Mouse (Mus musculus): ENCODE data around the gene Mb21d2.

Gene Mb21d2

GRCm38 (mm10) chr16:28928815-28929685, at the start of gene Mb21d2:
Mb21d2 (minus strand) TSS chr16:28929673.
- DNase-seq, result peak; percentile 66

DNA sequence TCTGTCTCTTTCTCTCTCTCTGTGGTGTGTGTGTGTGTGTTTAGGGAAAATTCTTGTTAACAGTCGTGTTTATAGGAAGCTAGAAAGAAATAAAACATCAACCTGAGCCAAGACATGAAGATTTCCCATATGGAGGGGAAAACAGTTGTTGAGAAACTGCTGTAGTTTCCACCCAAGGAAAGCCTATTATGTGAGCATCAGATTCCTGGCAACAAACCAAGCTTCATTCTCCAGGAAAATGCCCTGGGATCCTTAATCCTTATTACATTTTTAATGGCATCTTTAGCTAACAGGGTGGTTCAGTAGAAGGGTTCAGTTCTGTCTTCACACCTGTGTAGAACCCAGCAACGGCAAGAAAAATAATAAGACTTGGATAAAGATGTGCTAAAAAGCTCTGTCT, 36.8 kb upstream of the Mb21d2 start:
- no peak for DNase-seq

GRCm38 (mm10) chr16:28964048-28964447, 34.6 kb upstream of the Mb21d2 start:
- no peak for DNase-seq

DNA sequence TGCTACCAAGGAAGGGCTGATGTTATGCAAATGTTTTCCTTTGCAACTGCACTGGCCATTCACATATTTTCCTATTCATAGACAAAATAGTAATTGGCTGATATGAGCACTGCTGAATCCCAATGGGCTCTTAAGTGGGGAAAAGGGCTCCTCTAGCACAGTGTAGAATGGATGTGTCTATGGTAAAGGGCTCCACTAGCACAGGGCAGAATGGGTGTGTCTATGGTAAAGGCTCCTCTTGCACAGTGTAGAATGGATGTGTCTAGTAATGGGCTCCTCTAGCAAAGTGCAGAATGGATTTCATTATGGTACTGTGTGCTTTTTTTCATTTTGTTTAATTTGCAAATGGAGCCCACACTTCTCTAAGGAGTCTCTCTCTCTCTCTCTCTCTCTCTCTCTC, 33.5 kb upstream of the Mb21d2 start:
- no peak for DNase-seq

DNA sequence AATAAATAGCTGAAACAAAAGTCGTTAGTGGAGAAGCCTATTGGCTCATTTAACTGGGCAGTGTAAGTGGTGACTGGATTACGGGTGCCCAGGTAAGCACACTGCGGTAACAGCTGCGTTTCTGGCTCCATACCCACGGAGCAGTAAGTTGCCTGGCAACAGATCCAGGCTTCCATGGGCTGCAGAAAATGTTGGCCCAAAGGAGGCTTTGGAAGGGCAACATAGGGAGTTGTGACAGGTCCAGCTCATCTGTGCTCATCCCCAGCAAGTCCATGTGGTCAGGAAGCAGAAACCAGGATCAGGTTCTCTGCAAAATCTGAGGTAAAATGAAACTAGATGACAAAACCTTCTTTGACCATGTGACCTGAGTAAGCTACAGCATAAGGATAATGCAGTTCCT, 20.3 kb upstream of the Mb21d2 start:
- peak; percentile 33 for DNase-seq

- DNase-seq, result no peak
Observed at GRCm38 (mm10) chr16:28943254-28943653, 13.8 kb upstream of the Mb21d2 start.

DNA sequence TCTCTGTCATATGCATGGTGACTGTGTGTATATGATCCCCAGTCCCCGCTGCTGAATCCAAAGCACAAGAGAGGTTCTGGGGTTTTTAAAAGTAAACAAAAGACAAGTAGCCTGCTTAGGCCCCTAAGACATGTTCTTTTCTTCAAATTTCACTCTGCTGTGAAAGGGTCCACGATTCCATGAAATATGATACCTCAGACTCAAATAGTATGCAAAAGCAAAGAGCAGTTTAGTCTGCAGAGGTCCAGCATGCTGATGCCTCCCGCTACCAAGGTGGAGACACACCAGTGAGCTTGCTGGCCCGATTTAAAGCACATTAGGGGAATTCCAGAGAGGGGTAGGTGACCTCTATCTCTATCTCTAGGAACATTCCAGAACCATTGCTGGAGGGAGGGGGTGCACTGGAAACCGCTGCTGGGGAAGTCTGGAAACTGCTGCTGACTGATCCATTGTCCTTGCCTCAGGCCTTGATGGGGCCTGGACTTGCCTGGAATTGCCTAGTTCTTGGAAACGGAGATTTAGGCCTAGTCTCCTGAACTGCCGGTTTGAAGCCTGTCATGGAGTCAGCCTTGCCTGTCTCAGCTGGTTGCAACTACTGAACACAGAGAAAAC, 6.8 kb upstream of the Mb21d2 start:
- no peak for DNase-seq

- no peak for DNase-seq
Observed at GRCm38 (mm10) chr16:28935701-28936100, 6.2 kb upstream of the Mb21d2 start.

GRCm38 (mm10) chr16:28931213-28931612, 1.7 kb upstream of the Mb21d2 start:
- DNase-seq, result no peak

- DNase-seq, result no peak
Observed at GRCm38 (mm10) chr16:28930426-28930825, 953 bp upstream of the Mb21d2 start.

GRCm38 (mm10) chr16:28929686-28930291, 316 bp upstream of the Mb21d2 start:
- DNase-seq, result peak; percentile 81

- DNase-seq, result peak; percentile 43
Observed at GRCm38 (mm10) chr16:28928466-28928814, 1.0 kb downstream of the Mb21d2 start.

DNA sequence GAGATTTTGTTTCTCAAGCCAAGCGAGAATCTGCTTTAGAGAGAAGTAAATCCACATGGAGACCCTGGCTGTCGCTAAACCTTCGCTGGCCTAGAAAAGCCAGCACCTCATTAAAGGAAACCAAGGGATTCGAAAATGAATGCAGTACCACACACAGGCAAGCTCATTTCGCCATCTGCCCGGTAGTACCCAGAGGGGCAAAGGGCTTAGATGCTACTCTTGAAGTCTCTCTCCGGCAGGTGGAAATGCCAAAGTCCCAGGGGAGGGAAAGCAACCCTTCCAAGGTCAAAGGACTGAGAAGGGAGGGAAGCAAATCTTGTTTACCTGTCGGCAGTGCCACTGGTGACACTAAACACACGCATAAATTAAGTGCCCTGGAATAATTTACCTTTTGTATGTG, 2.1 kb downstream of the Mb21d2 start:
- DNase-seq, result peak; percentile 42

DNA sequence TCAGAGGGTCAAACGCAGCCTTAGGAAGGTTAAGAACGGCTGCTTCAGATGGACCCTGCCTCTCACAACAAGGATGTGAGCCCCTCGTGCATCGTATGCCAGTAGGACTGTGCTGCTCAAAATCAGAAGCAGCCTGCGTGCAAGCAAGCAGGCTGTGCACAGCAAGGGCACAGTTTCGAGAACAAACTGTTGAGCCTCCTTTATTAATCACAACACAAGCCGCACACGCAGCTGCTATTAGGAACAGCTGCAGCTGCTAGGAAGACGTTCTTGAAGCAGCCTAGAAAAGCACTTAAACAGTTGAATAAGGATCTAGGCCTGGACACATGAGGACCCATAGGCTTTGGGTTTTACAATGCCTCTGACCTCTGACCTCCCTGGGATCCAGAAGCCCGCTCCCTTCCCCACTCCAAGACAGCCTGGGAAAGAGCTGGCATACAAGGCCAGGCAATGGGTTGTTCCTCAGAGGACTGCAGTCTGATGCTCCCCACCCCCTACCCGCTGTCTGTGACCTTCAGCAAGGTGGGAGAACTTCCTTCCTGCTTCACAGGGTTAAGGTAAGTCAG, 10.1 kb downstream of the Mb21d2 start:
- DNase-seq, result no peak

DNA sequence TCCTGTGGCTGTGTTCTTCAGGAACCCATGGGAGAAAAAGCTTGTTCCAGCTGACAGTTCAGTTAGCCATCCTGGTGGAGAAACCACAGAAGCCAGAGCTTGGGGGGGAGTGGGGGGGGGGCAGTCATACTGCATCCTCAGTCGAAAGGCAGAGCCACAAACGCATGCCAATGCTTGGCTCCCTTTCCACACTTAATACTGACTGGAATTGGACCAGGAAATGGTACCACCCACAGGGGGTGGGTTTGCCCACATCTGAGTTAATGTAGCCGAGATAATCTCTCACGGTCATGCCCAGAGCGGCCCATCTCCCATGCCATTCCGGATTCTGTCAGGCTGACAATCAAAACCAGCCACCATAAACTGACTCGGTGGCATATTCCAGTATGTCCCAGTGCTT, 14.1 kb downstream of the Mb21d2 start:
- DNase-seq, result no peak

- DNase-seq, result no peak
Observed at GRCm38 (mm10) chr16:28914709-28915108, 14.8 kb downstream of the Mb21d2 start.

DNA sequence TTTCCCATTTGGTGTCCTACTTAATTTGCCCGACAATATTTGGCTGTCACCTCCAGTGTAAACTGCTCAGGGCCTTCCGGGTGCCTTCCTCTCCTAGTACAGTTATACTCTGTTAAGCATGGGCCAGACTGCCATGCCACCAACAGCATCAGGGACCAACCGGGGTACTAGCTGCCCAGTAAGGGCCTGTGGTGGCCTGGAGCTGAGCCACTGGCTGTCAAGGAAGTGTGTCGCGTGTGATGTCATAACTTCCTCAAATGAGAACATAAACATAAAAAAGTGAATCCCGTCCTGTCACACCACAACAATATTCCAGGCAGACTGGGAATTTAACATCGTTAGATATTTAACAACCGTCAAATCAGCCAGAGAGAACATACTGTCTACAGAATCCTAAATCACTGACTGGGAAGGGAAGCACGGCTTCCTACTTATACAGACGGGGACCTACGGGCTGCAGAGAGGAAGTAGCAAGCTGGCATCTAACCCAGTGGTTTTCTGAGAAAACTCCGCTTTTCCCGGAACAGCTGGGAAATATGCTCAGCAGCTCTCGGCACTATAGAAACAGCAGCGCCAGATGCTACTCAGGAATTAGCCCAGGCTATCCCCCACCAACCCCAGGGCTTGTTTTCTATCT, 17.9 kb downstream of the Mb21d2 start:
- DNase-seq, result no peak

DNA sequence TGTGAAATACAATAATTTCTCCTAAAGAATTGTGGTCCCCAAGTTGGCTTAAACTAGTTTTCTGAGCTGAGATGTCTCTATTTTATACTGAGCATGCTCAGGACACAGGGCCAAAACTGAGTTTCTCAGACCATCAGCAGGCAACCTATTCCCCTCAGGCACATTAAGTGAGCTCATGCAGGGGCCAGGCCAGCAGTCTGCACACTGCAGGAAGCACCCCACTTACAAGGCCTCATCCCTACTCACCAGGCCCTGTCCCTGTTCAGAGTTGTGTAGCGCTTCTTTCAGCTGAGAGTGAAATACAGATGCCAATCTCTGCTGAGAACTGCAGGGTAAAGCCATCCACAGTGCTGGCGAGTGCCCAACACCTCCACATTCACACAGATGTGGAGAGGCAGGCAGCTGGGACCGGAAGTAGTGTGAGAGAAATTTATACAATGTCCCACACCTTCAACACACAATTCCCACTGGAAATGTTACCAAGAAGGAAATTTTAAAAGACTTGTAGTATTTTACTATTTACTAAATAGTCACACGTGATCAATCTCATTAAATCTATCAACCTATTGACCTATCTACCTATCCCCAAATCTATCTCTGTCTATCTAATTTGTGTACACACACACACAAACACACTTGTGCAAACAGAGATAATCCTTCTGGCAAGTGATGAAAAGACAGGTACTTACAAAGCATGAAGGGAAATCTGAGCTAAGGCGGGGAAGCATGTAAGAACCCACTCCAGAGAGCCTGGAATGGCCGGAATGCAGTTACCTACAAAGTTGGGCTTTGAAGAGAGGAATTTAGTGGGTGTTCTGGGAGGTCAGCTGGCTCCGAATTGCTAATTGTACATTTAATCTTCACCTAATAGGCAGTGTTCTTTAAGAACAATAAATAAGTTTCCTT, 22.9 kb downstream of the Mb21d2 start:
- no peak for DNase-seq

DNA sequence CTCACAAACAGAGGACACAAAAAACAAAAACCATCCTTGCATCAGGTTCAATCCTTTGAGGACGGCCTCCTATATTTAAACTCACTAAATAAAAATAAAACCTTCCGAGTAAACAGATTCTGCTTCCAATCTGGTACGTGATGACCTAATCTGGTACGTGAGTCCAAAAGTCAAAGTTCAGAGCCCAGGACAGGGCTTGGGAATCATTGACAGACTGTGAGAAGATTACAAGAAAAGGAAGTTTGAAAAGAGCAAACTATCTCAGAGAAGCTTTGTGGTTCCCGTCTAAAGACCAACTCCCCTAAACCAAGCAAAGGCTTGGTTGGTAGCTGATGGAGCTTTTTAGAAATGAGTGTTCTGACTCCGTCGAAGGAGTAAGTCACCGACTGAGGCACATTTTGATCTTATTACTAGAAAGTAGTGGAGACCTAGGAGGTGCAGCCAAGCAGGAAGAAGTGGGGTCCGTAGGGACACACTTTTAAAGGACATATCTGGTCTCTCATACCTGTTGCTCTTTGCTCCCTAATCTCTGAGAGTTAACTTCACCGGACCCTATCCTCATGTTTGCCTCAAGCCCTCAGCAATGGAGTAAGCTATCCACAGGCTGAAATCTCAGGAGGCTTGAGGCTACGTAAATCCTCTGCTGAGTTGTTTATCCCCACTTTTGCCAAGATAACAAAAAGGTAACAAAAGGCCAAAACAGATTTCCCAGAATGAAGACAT, 23.7 kb downstream of the Mb21d2 start:
- no peak for DNase-seq

- no peak for DNase-seq
Observed at GRCm38 (mm10) chr16:28902620-28903565, 26.6 kb downstream of the Mb21d2 start.

Data from cerebellum, adult 9-11 months (tissue).